Mouse (Mus musculus) limb, embryonic 13.5 days (tissue): Measurements from ENCODE around the gene Zfp473. TPM values are rescaled to one million over a fixed set of nuclear protein-coding genes. Genes with fewer than 3 reads are reported as not detected.
"Not testable (repeated sequence)": the region's sequence is repeated elsewhere in the genome, so short reads cannot be mapped to it uniquely, and the experiment has no call there.

ENCODE experiments used
- ATAC-seq: fragments of 200-750 bp; cut with Nextera tagmentation; 2 replicates; pipeline ENCODE4 v1.8.0; 2017; ENCODE audit warnings: low read depth, moderate number of reproducible peaks, moderate TSS enrichment; ENCODE audit not compliant: low FRiP score
- H3K27ac ChIP-seq: fragments of 300-500 bp; sonication (generic); 2 replicates; pipeline ENCODE4 v1.5.1; 2015; ENCODE audit warnings: inconsistent platforms, mild to moderate bottlenecking, moderate library complexity
- H3K27me3 ChIP-seq: fragments of 300-500 bp; sonication (generic); 2 replicates; pipeline ENCODE4 v1.6.1; 2015; ENCODE audit warnings: mild to moderate bottlenecking, inconsistent platforms
- H3K36me3 ChIP-seq: fragments of 300-500 bp; sonication (generic); 2 replicates; pipeline ENCODE4 v1.6.1; 2015; ENCODE audit warnings: inconsistent platforms, mild to moderate bottlenecking, moderate library complexity
- H3K4me1 ChIP-seq: fragments of 300-500 bp; sonication (generic); 2 replicates; pipeline ENCODE4 v1.6.1; 2015; ENCODE audit warnings: inconsistent platforms
- H3K4me2 ChIP-seq: fragments of 300-500 bp; sonication (generic); replicated peaks from 2 replicates; pipeline ENCODE4 v1.6.1; 2015; ENCODE audit warnings: inconsistent platforms, mild to moderate bottlenecking, moderate library complexity
- H3K4me3 ChIP-seq: fragments of 300-500 bp; sonication (generic); 2 replicates; pipeline ENCODE4 v1.5.1; 2015; ENCODE audit warnings: moderate library complexity, mild to moderate bottlenecking, inconsistent platforms
- H3K9ac ChIP-seq: fragments of 300-500 bp; sonication (generic); 2 replicates; pipeline ENCODE4 v1.6.1; 2015; ENCODE audit warnings: mild to moderate bottlenecking, inconsistent platforms
- H3K9me3 ChIP-seq: fragments of 300-500 bp; sonication (generic); 2 replicates; pipeline ENCODE4 v1.6.1; 2016; ENCODE audit warnings: inconsistent platforms
- WGBS: fragments of 180-500 bp; shearing (Covaris S2); methylation state at CpG from one replicate; pipeline ENCODE4 v1.1.7; 2015; 5-methylcytosine and 5-hydroxymethylcytosine counted together
- polyA plus RNA-seq: library from polyadenylated mRNA; unstranded; fragments of >200 nt; fragmentation: Nextera tagmentation; extraction: Ambion mirVana; gene quantifications from 2 replicates; pipeline ENCODE4 v1.2.1, GENCODE M21; 2015

Gene Zfp473
- polyA plus RNA-seq = 1.7 and 1.8 TPM in 2 replicates

GRCm38 (mm10) chr7:44750950-44751349 is at the start of gene Zfp473:
Gene Zfp473, minus strand, starts transcription at chr7:44751050.
- H3K4me2 ChIP-seq, H3K27ac ChIP-seq, H3K4me3 ChIP-seq, H3K9me3 ChIP-seq, ATAC-seq, H3K27me3 ChIP-seq, H3K9ac ChIP-seq: not testable (repeated sequence)
- H3K4me1 ChIP-seq = peaks cover 17% of the 10 kb centered on the region
- WGBS = 87% methylated on average over 1 of the region's 1 CpGs
- peaks cover 41% of the 10 kb centered on the region for H3K36me3 ChIP-seq

- Histone ChIP-seq H3K27me3 (no peaks in the 10 kb centered on the region), H3K9me3 (peaks cover 5% of the 10 kb centered on the region; the same call in 1 of the 2 replicates), H3K4me1 (no peaks in the 10 kb centered on the region), H3K36me3 (no peaks in the 10 kb centered on the region), H3K4me2 (no peak overlapping the region), H3K9ac (no peak overlapping the region), H3K4me3 (no peak overlapping the region), H3K27ac (no peak overlapping the region)
- WGBS = 78% methylated on average over 6 of the region's 6 CpGs
- ATAC-seq = no peak
Observed at GRCm38 (mm10) chr7:44792781-44793180, 41.9 kb upstream of the Zfp473 start.

- H3K4me1 ChIP-seq = no peaks in the 10 kb centered on the region
- WGBS = 51% methylated on average over 4 of the region's 4 CpGs
- no peak for ATAC-seq
Observed at GRCm38 (mm10) chr7:44790066-44790465, 39.2 kb upstream of the Zfp473 start.

GRCm38 (mm10) chr7:44789531-44789930 is 38.7 kb upstream of the Zfp473 start:
- no peak for ATAC-seq
- 65% methylated on average over 3 of the region's 3 CpGs for WGBS
- Histone ChIP-seq H3K9ac (no peak overlapping the region), H3K27ac (no peak overlapping the region), H3K9me3 (peaks cover 5% of the 10 kb centered on the region; the same call in 1 of the 2 replicates), H3K4me3 (no peak overlapping the region), H3K4me1 (no peaks in the 10 kb centered on the region), H3K36me3 (no peaks in the 10 kb centered on the region), H3K4me2 (no peak overlapping the region), H3K27me3 (no peaks in the 10 kb centered on the region)

More at GRCm38 (mm10) chr7:44790066-44790465, 39.2 kb upstream of the Zfp473 start:
- H3K27ac ChIP-seq = no peak overlapping the region
- no peak overlapping the region for H3K4me3 ChIP-seq
- no peaks in the 10 kb centered on the region for H3K36me3 ChIP-seq
- H3K4me2 ChIP-seq = no peak overlapping the region
- H3K27me3 ChIP-seq = no peaks in the 10 kb centered on the region
- peaks cover 5% of the 10 kb centered on the region; the same call in 1 of the 2 replicates for H3K9me3 ChIP-seq
- H3K9ac ChIP-seq = no peak overlapping the region

GRCm38 (mm10) chr7:44780101-44780500 is 29.3 kb upstream of the Zfp473 start:
- no peak overlapping the region for H3K27ac ChIP-seq

GRCm38 (mm10) chr7:44776849-44777498 is 26.1 kb upstream of the Zfp473 start:
- H3K27ac ChIP-seq = no peak overlapping the region
- no peaks in the 10 kb centered on the region for H3K27me3 ChIP-seq
- H3K4me2 ChIP-seq = no peak overlapping the region
- no peak for ATAC-seq
- no peaks in the 10 kb centered on the region for H3K9me3 ChIP-seq
- peaks cover 63% of the 10 kb centered on the region for H3K36me3 ChIP-seq
- H3K9ac ChIP-seq = no peak overlapping the region
- H3K4me1 ChIP-seq = no peaks in the 10 kb centered on the region
- WGBS = 79% methylated on average over 9 of the region's 9 CpGs
- no peak overlapping the region for H3K4me3 ChIP-seq

More at GRCm38 (mm10) chr7:44780101-44780500, 29.3 kb upstream of the Zfp473 start:
- no peaks in the 10 kb centered on the region for H3K27me3 ChIP-seq
- no peak overlapping the region for H3K4me2 ChIP-seq
- H3K9ac ChIP-seq = no peak overlapping the region
- no peaks in the 10 kb centered on the region for H3K4me1 ChIP-seq
- H3K9me3 ChIP-seq = no peaks in the 10 kb centered on the region
- no peak overlapping the region for H3K4me3 ChIP-seq
- H3K36me3 ChIP-seq = peaks cover 35% of the 10 kb centered on the region
- 82% methylated on average over 8 of the region's 8 CpGs for WGBS
- no peak for ATAC-seq

- Histone ChIP-seq H3K36me3 (peaks cover 89% of the 10 kb centered on the region), H3K27ac (no peak overlapping the region), H3K4me3 (no peak overlapping the region), H3K4me2 (no peak overlapping the region), H3K27me3 (no peaks in the 10 kb centered on the region), H3K9me3 (no peaks in the 10 kb centered on the region), H3K9ac (no peak overlapping the region), H3K4me1 (no peaks in the 10 kb centered on the region)
- 90% methylated on average over 8 of the region's 8 CpGs for WGBS
- ATAC-seq = no peak
Observed at GRCm38 (mm10) chr7:44772591-44773204, 21.8 kb upstream of the Zfp473 start.

- no peak overlapping the region for H3K9ac ChIP-seq
- H3K4me2 ChIP-seq = no peak overlapping the region
- 15% methylated on average over 6 of the region's 6 CpGs for WGBS
- no peaks in the 10 kb centered on the region for H3K4me1 ChIP-seq
- H3K27ac ChIP-seq = no peak overlapping the region
- no peak overlapping the region for H3K4me3 ChIP-seq
- H3K9me3 ChIP-seq = no peaks in the 10 kb centered on the region
- H3K27me3 ChIP-seq = no peaks in the 10 kb centered on the region
- H3K36me3 ChIP-seq = peaks cover 91% of the 10 kb centered on the region
- no peak for ATAC-seq
Observed at GRCm38 (mm10) chr7:44770046-44770578, 19.3 kb upstream of the Zfp473 start.

GRCm38 (mm10) chr7:44768129-44768528 is 17.3 kb upstream of the Zfp473 start:
- Histone ChIP-seq H3K4me3 (no peak overlapping the region), H3K36me3 (peaks cover 95% of the 10 kb centered on the region), H3K4me1 (no peaks in the 10 kb centered on the region), H3K27ac (no peak overlapping the region), H3K4me2 (no peak overlapping the region), H3K27me3 (no peaks in the 10 kb centered on the region), H3K9ac (no peak overlapping the region), H3K9me3 (no peaks in the 10 kb centered on the region)
- ATAC-seq = no peak
- WGBS = 86% methylated on average over 5 of the region's 5 CpGs

- no peak overlapping the region for H3K4me3 ChIP-seq
- no peaks in the 10 kb centered on the region for H3K9me3 ChIP-seq
- H3K36me3 ChIP-seq = peaks cover 97% of the 10 kb centered on the region
- H3K27ac ChIP-seq = no peak overlapping the region
- ATAC-seq = no peak
- no peak overlapping the region for H3K4me2 ChIP-seq
- H3K4me1 ChIP-seq = no peaks in the 10 kb centered on the region
- H3K9ac ChIP-seq = no peak overlapping the region
- H3K27me3 ChIP-seq = no peaks in the 10 kb centered on the region
Observed at GRCm38 (mm10) chr7:44760366-44760765, 9.5 kb upstream of the Zfp473 start.

GRCm38 (mm10) chr7:44757164-44757563 is 6.3 kb upstream of the Zfp473 start:
- H3K4me1 ChIP-seq = no peaks in the 10 kb centered on the region
- no peak overlapping the region for H3K4me3 ChIP-seq
- H3K4me2 ChIP-seq = no peak overlapping the region
- H3K36me3 ChIP-seq = peaks cover 97% of the 10 kb centered on the region
- no peak for ATAC-seq
- no peaks in the 10 kb centered on the region for H3K27me3 ChIP-seq
- WGBS = 85% methylated on average over 2 of the region's 2 CpGs
- no peak overlapping the region for H3K27ac ChIP-seq
- no peak overlapping the region for H3K9ac ChIP-seq
- H3K9me3 ChIP-seq = no peaks in the 10 kb centered on the region

- H3K36me3 ChIP-seq = peaks cover 15% of the 10 kb centered on the region
- no peaks in the 10 kb centered on the region for H3K27me3 ChIP-seq
- under 1% methylated on average over 44 of the region's 44 CpGs for WGBS
- peak within 1 kb of the TSS; percentile 69 for H3K9ac ChIP-seq
- peak within 1 kb of the TSS; percentile 62 for H3K4me3 ChIP-seq
- peak within 1 kb of the TSS; percentile 71 for H3K4me2 ChIP-seq
- ATAC-seq = peak; percentile 99
- peak within 1 kb of the TSS; percentile 94 for H3K27ac ChIP-seq
- H3K9me3 ChIP-seq = no peaks in the 10 kb centered on the region
- H3K4me1 ChIP-seq = peaks cover 22% of the 10 kb centered on the region
Observed at GRCm38 (mm10) chr7:44748101-44749044, 2.5 kb downstream of the Zfp473 start, which contains the start of gene Vrk3. Gene Vrk3, plus strand, starts transcription at chr7:44748413.
